Mouse (Mus musculus) large intestine, adult 2 months (tissue): ENCODE measurements around the gene Bend4. TPM values are rescaled to one million over a fixed set of nuclear protein-coding genes. Genes with fewer than 3 reads are reported as not detected.
A peak's percentile ranks its signal among the peaks of the same experiment; 100 is the strongest.

ENCODE experiments used
- DNase-seq: peaks from one replicate; pipeline ENCODE4 v3.0.0-alpha.2; 2012; ENCODE audit warnings: low read depth, low spot score
- WGBS: fragments of 180-500 bp; shearing (Covaris S2); methylation state at CpG from one replicate; pipeline ENCODE4 v1.1.7; 2018; 5-methylcytosine and 5-hydroxymethylcytosine counted together
- polyA plus RNA-seq: library from polyadenylated mRNA; depleted of rRNA; stranded (reverse); fragments of >200 nt; gene quantifications from 2 replicates; pipeline ENCODE4 v1.2.3, GENCODE M21; 2012; rRNA removed

Bend4 gene
- polyA plus RNA-seq, 1 experiment = 0.21 TPM

DNA sequence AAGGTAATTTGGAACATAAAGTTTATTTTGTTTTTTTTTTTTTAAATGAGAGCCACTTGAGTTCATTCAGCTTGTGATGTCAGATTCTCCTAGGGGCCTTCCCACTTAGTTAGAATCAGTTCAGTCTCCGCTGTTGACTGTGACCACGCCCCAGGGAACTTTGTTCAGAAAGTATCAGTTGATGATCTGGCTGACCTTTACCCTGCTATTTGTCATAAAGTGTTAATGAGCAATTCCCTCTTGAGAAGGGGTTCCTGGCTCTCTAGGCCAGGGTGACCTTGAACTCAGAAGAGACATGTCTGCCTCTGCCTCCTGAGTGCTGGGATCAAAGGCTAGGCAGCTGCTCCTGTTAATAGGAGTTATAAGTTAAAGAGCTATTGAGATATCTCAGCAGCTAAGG, 81.0 kb downstream of the Bend4 start:
- 63% methylated on average over 2 of the region's 2 CpGs for WGBS
- peak; percentile 22 for DNase-seq

Other genes with a start within 250 kb of the Bend4 start
- 107 and 152 TPM in 2 replicates for gene Tmem33, start 167.7 kb downstream of the Bend4 start, polyA plus RNA-seq
- gene Slc30a9, start 121.4 kb downstream of the Bend4 start, polyA plus RNA-seq = 16.2 and 19.0 TPM in 2 replicates
- gene Shisa3, start 179.6 kb upstream of the Bend4 start, polyA plus RNA-seq = 1.8 and 2.6 TPM in 2 replicates